In genomic region chr16:35423250-35424139, GRCm38 (mm10) we compare ENCODE assay signal across 13 mouse cellular contexts. TPM values are rescaled to one million over a fixed set of nuclear protein-coding genes. Genes with fewer than 3 reads are reported as not detected.
DNase-seq lines count a peak whose midpoint lies in the region; ATAC-seq lines count a peak whose summit lies in the region.
"Had no signal": no experiment of that assay in that cellular context is flagged by ENCODE, and none has a peak within 500 bp of the region (broad histone marks: within the 10 kb centered on the region; RNA-seq: fewer than 3 reads in every experiment).

No protein-coding gene starts in this region.

- no peak for ATAC-seq in limb, embryonic 13.5 days (ENCODE audit: low FRiP score, low read depth)
- ATAC-seq in kidney, embryonic 14.5 days (ENCODE audit: low FRiP score, low TSS enrichment) = peak; percentile 85
- 0 out of 2 replicates have a peak, but pooled peaks have one; percentile 31 for ATAC-seq in neural tube, embryonic 14.5 days (ENCODE audit: low read depth)
- ATAC-seq: inflammation-experienced regulatory T-cells, adult 6 months had no signal

- peak overlapping the region; percentile 6; the same call in 1 of the 2 replicates for H3K27ac ChIP-seq in limb, embryonic 13.5 days
- no peak overlapping the region for H3K27ac ChIP-seq in limb, embryonic 10.5 days
- H3K27ac ChIP-seq in kidney, embryonic 14.5 days (ENCODE audit: low read depth, low read length) = peak overlapping the region; percentile 59
- H3K27ac ChIP-seq in neural tube, embryonic 14.5 days (ENCODE audit: low read depth, low read length) = peak overlapping the region; percentile 40; the same call in 1 of the 2 replicates
- H3K27ac ChIP-seq: limb, embryonic 12.5 days; neural tube, embryonic 12.5 days had no signal

- H3K9me3 ChIP-seq in limb, embryonic 13.5 days = no peaks in the 10 kb centered on the region
- H3K9me3 ChIP-seq in limb, embryonic 10.5 days (replicated peaks) = no peaks in the 10 kb centered on the region
- H3K9me3 ChIP-seq in kidney, embryonic 14.5 days (ENCODE audit: control insufficient read depth, low read length) = no peaks in the 10 kb centered on the region
- no peaks in the 10 kb centered on the region for H3K9me3 ChIP-seq in neural tube, embryonic 14.5 days (ENCODE audit: control insufficient read depth, low read length)
- H3K9me3 ChIP-seq: limb, embryonic 12.5 days; neural tube, embryonic 12.5 days had no signal

- no peak for DNase-seq in limb, embryonic 10.5 days (ENCODE audit: low spot score)
- peak; percentile 40 to 43 for DNase-seq in cerebellum, postnatal 14 days
- DNase-seq in urinary bladder, postnatal 4 days (ENCODE audit: low spot score in 2 of 2) = no peak
- no peak for DNase-seq in thymus, postnatal 14 days
- no peak for DNase-seq in heart, adult 18-20 months
- DNase-seq: lung, postnatal 10 days; thymus, postnatal 36 days had no signal

- H3K4me3 ChIP-seq in limb, embryonic 13.5 days = no peak overlapping the region
- H3K4me3 ChIP-seq in limb, embryonic 10.5 days = no peak overlapping the region
- no peak overlapping the region for H3K4me3 ChIP-seq in kidney, embryonic 14.5 days (ENCODE audit: low read length)
- H3K4me3 ChIP-seq in neural tube, embryonic 14.5 days (ENCODE audit: low read depth, low read length) = no peak overlapping the region
- H3K4me3 ChIP-seq: limb, embryonic 12.5 days; neural tube, embryonic 12.5 days had no signal

- 61% methylated on average over 18 of the region's 18 CpGs for WGBS in limb, embryonic 13.5 days
- WGBS in limb, embryonic 10.5 days = 72% methylated on average over 18 of the region's 18 CpGs
- WGBS in kidney, embryonic 14.5 days = 40% methylated on average over 18 of the region's 18 CpGs
- 62% methylated on average over 18 of the region's 18 CpGs for WGBS in neural tube, embryonic 14.5 days

- peaks cover 21% of the 10 kb centered on the region for H3K36me3 ChIP-seq in limb, embryonic 13.5 days
- H3K36me3 ChIP-seq in limb, embryonic 10.5 days = 0 out of 2 replicates have a peak, but pooled peaks cover 3% of the 10 kb centered on the region
- H3K36me3 ChIP-seq in kidney, embryonic 14.5 days (ENCODE audit: control insufficient read depth, insufficient read depth, low read length) = no peaks in the 10 kb centered on the region
- H3K36me3 ChIP-seq in neural tube, embryonic 14.5 days (ENCODE audit: control insufficient read depth, insufficient read depth, low read length) = no peaks in the 10 kb centered on the region
- H3K36me3 ChIP-seq: neural tube, embryonic 12.5 days had no signal

- H3K9ac ChIP-seq in limb, embryonic 13.5 days = no peak overlapping the region
- no peak overlapping the region for H3K9ac ChIP-seq in kidney, embryonic 14.5 days (ENCODE audit: low read depth, low read length)
- H3K9ac ChIP-seq in neural tube, embryonic 14.5 days (replicated peaks; ENCODE audit: low read depth, low read length) = no peak overlapping the region
- H3K9ac ChIP-seq: limb, embryonic 12.5 days; neural tube, embryonic 12.5 days had no signal

- H3K4me2 ChIP-seq in limb, embryonic 13.5 days (replicated peaks) = no peak overlapping the region
- H3K4me2 ChIP-seq in kidney, embryonic 14.5 days (replicated peaks; ENCODE audit: low read depth, low read length) = peak overlapping the region; percentile 23
- no peak overlapping the region for H3K4me2 ChIP-seq in neural tube, embryonic 14.5 days (ENCODE audit: low read depth, low read length)
- H3K4me2 ChIP-seq: limb, embryonic 12.5 days; neural tube, embryonic 12.5 days had no signal

- H3K27me3 ChIP-seq in limb, embryonic 13.5 days = no peaks in the 10 kb centered on the region
- no peaks in the 10 kb centered on the region for H3K27me3 ChIP-seq in limb, embryonic 10.5 days (ENCODE audit: low read depth, poor library complexity, severe bottlenecking)
- H3K27me3 ChIP-seq in kidney, embryonic 14.5 days (ENCODE audit: control insufficient read depth, insufficient read depth, low read length) = no peaks in the 10 kb centered on the region
- no peaks in the 10 kb centered on the region for H3K27me3 ChIP-seq in neural tube, embryonic 14.5 days (ENCODE audit: control insufficient read depth, insufficient read depth, low read length)
- H3K27me3 ChIP-seq: limb, embryonic 12.5 days; neural tube, embryonic 12.5 days had no signal

- H3K4me1 ChIP-seq in limb, embryonic 13.5 days = no peaks in the 10 kb centered on the region
- H3K4me1 ChIP-seq in limb, embryonic 10.5 days = 0 out of 2 replicates have a peak, but pooled peaks cover 2% of the 10 kb centered on the region
- H3K4me1 ChIP-seq in kidney, embryonic 14.5 days (ENCODE audit: control insufficient read depth, insufficient read depth, low read length) = peaks cover 6% of the 10 kb centered on the region; the same call in 1 of the 2 replicates
- H3K4me1 ChIP-seq in neural tube, embryonic 14.5 days (ENCODE audit: control insufficient read depth, insufficient read depth, low read length) = no peaks in the 10 kb centered on the region
- H3K4me1 ChIP-seq: neural tube, embryonic 12.5 days had no signal

RNA-seq across cellular contexts. Expression of gene Sec22a, which starts 59.8 kb away (rescaled TPM):
- 46.0 and 50.1 TPM in 2 replicates for polyA plus RNA-seq in limb, embryonic 13.5 days (2015; fragmentation: Nextera tagmentation; extraction: Ambion mirVana)
- polyA plus RNA-seq in limb, embryonic 10.5 days (2016; fragmentation: Nextera tagmentation; extraction: Ambion mirVana) = 25.8 and 35.9 TPM in 2 replicates
- polyA plus RNA-seq in kidney, embryonic 14.5 days (2014; fragmentation: Nextera tagmentation; extraction: Ambion mirVana) = 52.8 and 54.6 TPM in 2 replicates
- polyA plus RNA-seq in neural tube, embryonic 14.5 days (2014; fragmentation: Nextera tagmentation; extraction: Ambion mirVana) = 40.3 and 44.0 TPM in 2 replicates
- total RNA-seq in heart, adult 18-20 months (2021) = 10 to 100 TPM; 11.9 to 12.2 TPM

Comparison
In these comparisons a context has a peak if more than half of its experiments do, and no peak if none do; other contexts are left out.
1. DNase-seq: peak in cerebellum, postnatal 14 days (2 of 2); none in limb, embryonic 10.5 days (single experiment), urinary bladder, postnatal 4 days (0 of 2), thymus, postnatal 14 days (single experiment) and heart, adult 18-20 months (0 of 2).